ENCODE assay signal across 9 mouse cellular contexts in genomic region chrX:133981231-133982002, GRCm38 (mm10). TPM values are rescaled to one million over a fixed set of nuclear protein-coding genes. Genes with fewer than 3 reads are reported as not detected.
DNase-seq lines count a peak whose midpoint lies in the region; ATAC-seq and TF ChIP-seq lines count a peak whose summit lies in the region.
"Had no signal": no experiment of that assay in that cellular context is flagged by ENCODE, and none has a peak within 500 bp of the region (broad histone marks: within the 10 kb centered on the region; RNA-seq: fewer than 3 reads in every experiment).

Gene Sytl4 (minus strand): TSS chrX:133981812.

- 19% methylated on average over 29 of the region's 29 CpGs for WGBS in hindbrain, embryonic 15.5 days
- 18% methylated on average over 29 of the region's 29 CpGs for WGBS in liver, embryonic 11.5 days

- H3K9me3 ChIP-seq in hindbrain, embryonic 15.5 days: no peaks in the 10 kb centered on the region
- H3K9me3 ChIP-seq in liver, embryonic 11.5 days (ENCODE audit: control insufficient read depth, low read length): no peaks in the 10 kb centered on the region

- peaks cover 7% of the 10 kb centered on the region; the same call in 1 of the 2 replicates for H3K27me3 ChIP-seq in hindbrain, embryonic 15.5 days
- 0 out of 2 replicates have a peak, but pooled peaks cover 8% of the 10 kb centered on the region for H3K27me3 ChIP-seq in liver, embryonic 11.5 days (replicated peaks; ENCODE audit: control insufficient read depth, insufficient read depth, low read length)

- peak within 1 kb of the TSS; percentile 64 for H3K4me2 ChIP-seq in hindbrain, embryonic 15.5 days
- peak within 1 kb of the TSS; percentile 63 for H3K4me2 ChIP-seq in liver, embryonic 11.5 days

- peak within 1 kb of the TSS; percentile 43 for H3K4me3 ChIP-seq in layer of hippocampus, adult 2 months
- peak within 1 kb of the TSS; percentile 74 for H3K4me3 ChIP-seq in gastrocnemius, adult 2 months
- H3K4me3 ChIP-seq in hindbrain, embryonic 15.5 days: peak within 1 kb of the TSS; percentile 37
- H3K4me3 ChIP-seq in liver, embryonic 11.5 days (ENCODE audit: low read depth, low read length): peak within 1 kb of the TSS; percentile 43

- TF ChIP-seq CTCF in layer of hippocampus, adult 2 months (conservative IDR thresholded peaks at IDR 0.05): no peak
- no peak for TF ChIP-seq CTCF in gastrocnemius, adult 2 months (IDR thresholded peaks at IDR 0.05)

- H3K9ac ChIP-seq in hindbrain, embryonic 15.5 days: no peak within 1 kb of the TSS
- H3K9ac ChIP-seq in liver, embryonic 11.5 days (ENCODE audit: low read depth, low read length): 0 out of 2 replicates have a peak within 1 kb of the TSS, but pooled peaks have one; percentile 3

- H3K36me3 ChIP-seq in hindbrain, embryonic 15.5 days: no peaks in the 10 kb centered on the region
- no peaks in the 10 kb centered on the region for H3K36me3 ChIP-seq in liver, embryonic 11.5 days (ENCODE audit: control insufficient read depth, insufficient read depth, low read length)

- H3K27ac ChIP-seq in layer of hippocampus, adult 2 months: no peak within 1 kb of the TSS
- peak within 1 kb of the TSS; percentile 28; the same call in 1 of the 2 replicates for H3K27ac ChIP-seq in gastrocnemius, adult 2 months
- no peak within 1 kb of the TSS for H3K27ac ChIP-seq in hindbrain, embryonic 15.5 days (replicated peaks)
- H3K27ac ChIP-seq in liver, embryonic 11.5 days (ENCODE audit: low read depth, low read length): no peak within 1 kb of the TSS

- H3K4me1 ChIP-seq in hindbrain, embryonic 15.5 days (replicated peaks): 0 out of 2 replicates have a peak, but pooled peaks cover 4% of the 10 kb centered on the region
- H3K4me1 ChIP-seq in liver, embryonic 11.5 days (replicated peaks; ENCODE audit: control insufficient read depth, insufficient read depth, low read length): no peaks in the 10 kb centered on the region

- ATAC-seq in hindbrain, embryonic 15.5 days (ENCODE audit: low FRiP score, low read depth): no peak
- ATAC-seq in liver, embryonic 11.5 days (replicated peaks; ENCODE audit: low FRiP score): peak; percentile 63

- intact Hi-C loops in gastrocnemius, adult 2 months (cut with DNase I): no loop called here

- DNase-seq in layer of hippocampus, adult 2 months (ENCODE audit: low spot score in 2 of 2): no peak
- DNase-seq in layer of hippocampus, adult 8-10 months (ENCODE audit: low spot score in 2 of 2): no peak
- DNase-seq in gastrocnemius, adult 2 months: peak; percentile 21
- peak; percentile 33 for DNase-seq in liver, embryonic 11.5 days (ENCODE audit: low spot score)
- peak; percentile 35 for DNase-seq in neural tube, embryonic 10.5 days (ENCODE audit: extremely low spot score, low spot score)
- no peak for DNase-seq in natural killer cell, adult 2 months (ENCODE audit: low spot score in 2 of 2)
- no peak for DNase-seq in cerebellum, adult 8-10 months

RNA-seq across cellular contexts. Expression of gene Sytl4, which starts in this region (rescaled TPM):
- total RNA-seq in layer of hippocampus, adult 2 months (2021): 1 to 10 TPM; 1.5 TPM
- total RNA-seq in layer of hippocampus, adult 8-10 months (2022): 1 to 10 TPM in 3 of 4 experiments, under 1 TPM in 1; 0.71 to 2.3 (median 1.3) TPM
- under 1 TPM; 0.31 to 0.59 TPM for total RNA-seq in gastrocnemius, adult 2 months (2021)
- 0.88 and 0.99 TPM in 2 replicates for polyA plus RNA-seq in hindbrain, embryonic 15.5 days (2015; fragmentation: Nextera tagmentation; extraction: Ambion mirVana)
- 1.8 and 2.7 TPM in 2 replicates for polyA plus RNA-seq in liver, embryonic 11.5 days (2014; fragmentation: Nextera tagmentation; extraction: Ambion mirVana)
- polyA plus RNA-seq: C2C12 had no signal

Comparison
In these comparisons a context has a peak if more than half of its experiments do, and no peak if none do; other contexts are left out.
1. Peak in DNase-seq, H3K4me3 ChIP-seq and H3K27ac ChIP-seq in gastrocnemius, adult 2 months; RNA of the gene not detected or under 1 TPM.
2. DNase-seq: peak in liver, embryonic 11.5 days (single experiment) and neural tube, embryonic 10.5 days (single experiment); none in layer of hippocampus, adult 2 months (0 of 2), layer of hippocampus, adult 8-10 months (0 of 2), natural killer cell, adult 2 months (0 of 2) and cerebellum, adult 8-10 months (single experiment).
3. Peak in every context shown above with its lines, with median percentiles within 50 percentile points of each other: H3K4me3 ChIP-seq.